Mouse (Mus musculus): Measurements from ENCODE around the gene Rsbn1l. TPM values are rescaled to one million over a fixed set of nuclear protein-coding genes. Genes with fewer than 3 reads are reported as not detected.

Rsbn1l gene
- polyA plus RNA-seq, 1 experiment from 2014 or later = 7.1 TPM

GRCm38 (mm10) chr5:20973999-20974398, 17.8 kb upstream of the Rsbn1l start:
- Histone ChIP-seq H3K9me3 (replicated peaks; ENCODE audit: control insufficient read depth, low read length) (no peaks in the 10 kb centered on the region), H3K4me1 (ENCODE audit: control insufficient read depth, insufficient read depth, low read length) (peaks cover under 1% of the 10 kb centered on the region), H3K4me3 (ENCODE audit: low read length) (no peak overlapping the region), H3K27me3 (ENCODE audit: control insufficient read depth, insufficient read depth, low read length) (no peaks in the 10 kb centered on the region), H3K4me2 (ENCODE audit: low read depth, low read length) (no peak overlapping the region), H3K27ac (ENCODE audit: low read length) (no peak overlapping the region), H3K36me3 (ENCODE audit: control insufficient read depth, insufficient read depth) (no peaks in the 10 kb centered on the region), H3K9ac (ENCODE audit: low read length) (no peak overlapping the region)
- WGBS = 46% methylated on average over 6 of the region's 7 CpGs
- no peak for ATAC-seq (replicated peaks; ENCODE audit: extremely low read depth, insufficient read depth, low FRiP score)

GRCm38 (mm10) chr5:20973069-20973468, 16.9 kb upstream of the Rsbn1l start:
- Histone ChIP-seq H3K27me3 (ENCODE audit: control insufficient read depth, insufficient read depth, low read length) (no peaks in the 10 kb centered on the region), H3K4me3 (ENCODE audit: low read length) (no peak overlapping the region), H3K9ac (ENCODE audit: low read length) (no peak overlapping the region), H3K36me3 (ENCODE audit: control insufficient read depth, insufficient read depth) (no peaks in the 10 kb centered on the region), H3K4me1 (ENCODE audit: control insufficient read depth, insufficient read depth, low read length) (peaks cover 8% of the 10 kb centered on the region), H3K27ac (ENCODE audit: low read length) (no peak overlapping the region), H3K9me3 (replicated peaks; ENCODE audit: control insufficient read depth, low read length) (no peaks in the 10 kb centered on the region), H3K4me2 (ENCODE audit: low read depth, low read length) (no peak overlapping the region)
- ATAC-seq (replicated peaks; ENCODE audit: extremely low read depth, insufficient read depth, low FRiP score) = no peak
- WGBS = 67% methylated on average over 5 of the region's 5 CpGs

- H3K4me1 ChIP-seq (ENCODE audit: control insufficient read depth, insufficient read depth, low read length) = peaks cover 8% of the 10 kb centered on the region
- 54% methylated on average over 9 of the region's 9 CpGs for WGBS
- ATAC-seq (replicated peaks; ENCODE audit: extremely low read depth, insufficient read depth, low FRiP score) = no peak
- no peaks in the 10 kb centered on the region for H3K9me3 ChIP-seq (replicated peaks; ENCODE audit: control insufficient read depth, low read length)
- H3K4me3 ChIP-seq (ENCODE audit: low read length) = no peak overlapping the region
- no peak overlapping the region for H3K4me2 ChIP-seq (ENCODE audit: low read depth, low read length)
- no peak overlapping the region for H3K9ac ChIP-seq (ENCODE audit: low read length)
- H3K27me3 ChIP-seq (ENCODE audit: control insufficient read depth, insufficient read depth, low read length) = no peaks in the 10 kb centered on the region
- peak overlapping the region; percentile 18; the same call in 1 of the 2 replicates for H3K27ac ChIP-seq (ENCODE audit: low read length)
- H3K36me3 ChIP-seq (ENCODE audit: control insufficient read depth, insufficient read depth) = no peaks in the 10 kb centered on the region
Observed at GRCm38 (mm10) chr5:20968963-20969362, 12.8 kb upstream of the Rsbn1l start.

GRCm38 (mm10) chr5:20968493-20968892, 12.3 kb upstream of the Rsbn1l start:
- no peak for ATAC-seq (replicated peaks; ENCODE audit: extremely low read depth, insufficient read depth, low FRiP score)
- Histone ChIP-seq H3K27ac (ENCODE audit: low read length) (peak overlapping the region; percentile 18), H3K9ac (ENCODE audit: low read length) (no peak overlapping the region), H3K27me3 (ENCODE audit: control insufficient read depth, insufficient read depth, low read length) (no peaks in the 10 kb centered on the region), H3K36me3 (ENCODE audit: control insufficient read depth, insufficient read depth) (no peaks in the 10 kb centered on the region), H3K4me3 (ENCODE audit: low read length) (no peak overlapping the region), H3K4me2 (ENCODE audit: low read depth, low read length) (no peak overlapping the region), H3K9me3 (replicated peaks; ENCODE audit: control insufficient read depth, low read length) (no peaks in the 10 kb centered on the region), H3K4me1 (ENCODE audit: control insufficient read depth, insufficient read depth, low read length) (peaks cover 8% of the 10 kb centered on the region)
- WGBS = 67% methylated on average over 9 of the region's 9 CpGs

- WGBS = 23% methylated on average over 4 of the region's 4 CpGs
- peak overlapping the region; percentile 11 for H3K27ac ChIP-seq (ENCODE audit: low read length)
Observed at GRCm38 (mm10) chr5:20967942-20968341, 11.7 kb upstream of the Rsbn1l start.

GRCm38 (mm10) chr5:20964446-20964845, 8.2 kb upstream of the Rsbn1l start:
- H3K9ac ChIP-seq (ENCODE audit: low read length) = no peak overlapping the region
- no peak overlapping the region for H3K27ac ChIP-seq (ENCODE audit: low read length)
- no peaks in the 10 kb centered on the region for H3K36me3 ChIP-seq (ENCODE audit: control insufficient read depth, insufficient read depth)
- no peak overlapping the region for H3K4me2 ChIP-seq (ENCODE audit: low read depth, low read length)
- H3K4me1 ChIP-seq (ENCODE audit: control insufficient read depth, insufficient read depth, low read length) = peaks cover 8% of the 10 kb centered on the region
- no peaks in the 10 kb centered on the region for H3K27me3 ChIP-seq (ENCODE audit: control insufficient read depth, insufficient read depth, low read length)
- 82% methylated on average over 6 of the region's 6 CpGs for WGBS
- H3K4me3 ChIP-seq (ENCODE audit: low read length) = no peak overlapping the region
- ATAC-seq (replicated peaks; ENCODE audit: extremely low read depth, insufficient read depth, low FRiP score) = no peak
- no peaks in the 10 kb centered on the region for H3K9me3 ChIP-seq (replicated peaks; ENCODE audit: control insufficient read depth, low read length)

More at GRCm38 (mm10) chr5:20967942-20968341, 11.7 kb upstream of the Rsbn1l start:
- Histone ChIP-seq H3K4me1 (ENCODE audit: control insufficient read depth, insufficient read depth, low read length) (peaks cover 8% of the 10 kb centered on the region), H3K36me3 (ENCODE audit: control insufficient read depth, insufficient read depth) (no peaks in the 10 kb centered on the region), H3K9me3 (replicated peaks; ENCODE audit: control insufficient read depth, low read length) (no peaks in the 10 kb centered on the region), H3K27me3 (ENCODE audit: control insufficient read depth, insufficient read depth, low read length) (no peaks in the 10 kb centered on the region), H3K9ac (ENCODE audit: low read length) (no peak overlapping the region), H3K4me3 (ENCODE audit: low read length) (no peak overlapping the region), H3K4me2 (ENCODE audit: low read depth, low read length) (no peak overlapping the region)
- peak; percentile 93 for ATAC-seq (replicated peaks; ENCODE audit: extremely low read depth, insufficient read depth, low FRiP score)

- Histone ChIP-seq H3K4me1 (ENCODE audit: control insufficient read depth, insufficient read depth, low read length) (peaks cover 2% of the 10 kb centered on the region; the same call in 1 of the 2 replicates), H3K27me3 (ENCODE audit: control insufficient read depth, insufficient read depth, low read length) (no peaks in the 10 kb centered on the region), H3K27ac (ENCODE audit: low read length) (no peak overlapping the region), H3K36me3 (ENCODE audit: control insufficient read depth, insufficient read depth) (no peaks in the 10 kb centered on the region), H3K9me3 (replicated peaks; ENCODE audit: control insufficient read depth, low read length) (no peaks in the 10 kb centered on the region), H3K4me3 (ENCODE audit: low read length) (no peak overlapping the region), H3K9ac (ENCODE audit: low read length) (no peak overlapping the region), H3K4me2 (ENCODE audit: low read depth, low read length) (no peak overlapping the region)
- no peak for ATAC-seq (replicated peaks; ENCODE audit: extremely low read depth, insufficient read depth, low FRiP score)
- 83% methylated on average over 9 of the region's 9 CpGs for whole genome bisulfite sequencing
Observed at GRCm38 (mm10) chr5:20963295-20963694, 7.1 kb upstream of the Rsbn1l start.

GRCm38 (mm10) chr5:20960927-20961326, 4.7 kb upstream of the Rsbn1l start:
- H3K4me1 ChIP-seq (ENCODE audit: control insufficient read depth, insufficient read depth, low read length) = no peaks in the 10 kb centered on the region
- H3K27ac ChIP-seq (ENCODE audit: low read length) = no peak overlapping the region
- no peak overlapping the region for H3K4me3 ChIP-seq (ENCODE audit: low read length)
- H3K4me2 ChIP-seq (ENCODE audit: low read depth, low read length) = no peak overlapping the region
- no peak for ATAC-seq (replicated peaks; ENCODE audit: extremely low read depth, insufficient read depth, low FRiP score)
- H3K36me3 ChIP-seq (ENCODE audit: control insufficient read depth, insufficient read depth) = peaks cover 10% of the 10 kb centered on the region
- H3K9ac ChIP-seq (ENCODE audit: low read length) = no peak overlapping the region
- WGBS = 90% methylated on average over 2 of the region's 2 CpGs
- H3K9me3 ChIP-seq (replicated peaks; ENCODE audit: control insufficient read depth, low read length) = peaks cover 7% of the 10 kb centered on the region; the same call in 1 of the 2 replicates
- H3K27me3 ChIP-seq (ENCODE audit: control insufficient read depth, insufficient read depth, low read length) = no peaks in the 10 kb centered on the region

- Histone ChIP-seq H3K27me3 (ENCODE audit: control insufficient read depth, insufficient read depth, low read length) (no peaks in the 10 kb centered on the region), H3K4me2 (ENCODE audit: low read depth, low read length) (0 out of 2 replicates have a peak overlapping the region, but pooled peaks have one; percentile 1), H3K4me3 (ENCODE audit: low read length) (no peak overlapping the region), H3K36me3 (ENCODE audit: control insufficient read depth, insufficient read depth) (peaks cover 14% of the 10 kb centered on the region), H3K27ac (ENCODE audit: low read length) (no peak overlapping the region), H3K9ac (ENCODE audit: low read length) (no peak overlapping the region), H3K9me3 (replicated peaks; ENCODE audit: control insufficient read depth, low read length) (peaks cover 7% of the 10 kb centered on the region; the same call in 1 of the 2 replicates), H3K4me1 (ENCODE audit: control insufficient read depth, insufficient read depth, low read length) (peaks cover 17% of the 10 kb centered on the region)
- ATAC-seq (replicated peaks; ENCODE audit: extremely low read depth, insufficient read depth, low FRiP score) = no peak
- 65% methylated on average over 13 of the region's 13 CpGs for WGBS
Observed at GRCm38 (mm10) chr5:20955114-20955835, 923 bp downstream of the Rsbn1l start.

Measured in heart, embryonic 16.5 days (tissue).